In the genomic region with DNA sequence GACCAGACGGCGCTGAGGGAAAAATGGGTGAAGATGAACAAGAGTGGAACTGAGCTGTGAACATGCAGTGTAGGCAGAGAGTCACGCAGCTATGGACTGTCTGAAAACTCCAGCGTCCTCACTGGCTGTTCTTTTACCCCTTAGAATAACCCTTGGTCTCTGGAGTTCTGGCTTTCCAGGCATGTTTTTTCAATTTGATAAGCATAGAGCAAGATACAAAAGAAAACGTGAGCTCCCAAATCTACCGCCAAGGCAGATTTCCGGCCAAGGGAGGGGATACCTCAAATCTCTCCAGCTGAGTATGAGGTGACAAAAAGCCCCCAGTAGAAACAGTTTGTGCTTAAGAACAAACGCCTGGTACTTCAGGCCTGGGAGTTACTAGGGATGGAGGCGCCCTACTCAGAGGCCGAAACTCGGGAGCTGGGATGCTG, we compare ENCODE assay signal across 13 mouse cellular contexts. TPM values are rescaled to one million over a fixed set of nuclear protein-coding genes. Genes with fewer than 3 reads are reported as not detected.
A peak's percentile ranks its signal among the peaks of the same experiment; 100 is the strongest.
DNase-seq lines count a peak whose midpoint lies in the region; ATAC-seq lines count a peak whose summit lies in the region.
"Had no signal": no experiment of that assay in that cellular context is flagged by ENCODE, and none has a peak within 500 bp of the region (broad histone marks: within the 10 kb centered on the region; RNA-seq: fewer than 3 reads in every experiment).

No protein-coding gene starts in this region.

- H3K9me3 ChIP-seq in forebrain, embryonic 11.5 days (ENCODE audit: control insufficient read depth, low read length), result no peaks in the 10 kb centered on the region
- no peaks in the 10 kb centered on the region for H3K9me3 ChIP-seq in midbrain, embryonic 10.5 days (replicated peaks)
- H3K9me3 ChIP-seq: heart, embryonic 10.5 days had no signal

- ATAC-seq in forebrain, embryonic 11.5 days (replicated peaks; ENCODE audit: low FRiP score), result no peak
- ATAC-seq: liver, postnatal 0 days had no signal

- peaks cover 21% of the 10 kb centered on the region; the same call in 1 of the 2 replicates for H3K27me3 ChIP-seq in forebrain, embryonic 11.5 days (ENCODE audit: control insufficient read depth, insufficient read depth, low read length)
- peaks cover 73% of the 10 kb centered on the region for H3K27me3 ChIP-seq in midbrain, embryonic 10.5 days (ENCODE audit: low read depth, poor library complexity, severe bottlenecking)

- peak; percentile 18 for DNase-seq in cerebellum, adult 9-11 months
- no peak for DNase-seq in cerebellum, postnatal 4 days (ENCODE audit: low spot score in 2 of 2)
- peak; percentile 65 for DNase-seq in ES-CJ7 (ENCODE audit: low read depth, low spot score)
- peak; percentile 55 for DNase-seq in forebrain, embryonic 11.5 days (ENCODE audit: low spot score)
- DNase-seq in midbrain, embryonic 10.5 days (ENCODE audit: low spot score), result peak; percentile 54
- DNase-seq in right cerebral cortex, postnatal 25 days, result no peak
- DNase-seq in urinary bladder, adult 2 months (ENCODE audit: low spot score), result no peak
- DNase-seq in right cerebral cortex, postnatal 4 days, result no peak
- DNase-seq: adrenal gland, postnatal 36 days; heart, postnatal 4 days; kidney, adult 8-10 months; liver, postnatal 0 days had no signal

- peak overlapping the region; percentile 85 for H3K27ac ChIP-seq in forebrain, embryonic 11.5 days (ENCODE audit: low read depth, low read length)
- H3K27ac ChIP-seq in midbrain, embryonic 10.5 days (replicated peaks), result peak overlapping the region; percentile 100
- H3K27ac ChIP-seq: heart, embryonic 10.5 days had no signal

- peak overlapping the region; percentile 50 for H3K4me2 ChIP-seq in forebrain, embryonic 11.5 days (ENCODE audit: low read depth, low read length, severe bottlenecking)

- no peaks in the 10 kb centered on the region for H3K36me3 ChIP-seq in forebrain, embryonic 11.5 days (ENCODE audit: control insufficient read depth, insufficient read depth, low read length)
- H3K36me3 ChIP-seq in midbrain, embryonic 10.5 days, result peaks cover 22% of the 10 kb centered on the region
- H3K36me3 ChIP-seq: heart, embryonic 10.5 days had no signal

- H3K4me3 ChIP-seq in forebrain, embryonic 11.5 days (ENCODE audit: low read depth, low read length), result peak overlapping the region; percentile 64; the same call in 1 of the 2 replicates
- H3K4me3 ChIP-seq in midbrain, embryonic 10.5 days, result peak overlapping the region; percentile 97

- H3K4me1 ChIP-seq in forebrain, embryonic 11.5 days (replicated peaks; ENCODE audit: control insufficient read depth, insufficient read depth, low read length), result peaks cover 15% of the 10 kb centered on the region; the same call in 1 of the 2 replicates
- H3K4me1 ChIP-seq in midbrain, embryonic 10.5 days, result peaks cover 36% of the 10 kb centered on the region

- 2% methylated on average over 11 of the region's 11 CpGs for WGBS in forebrain, embryonic 11.5 days
- under 1% methylated on average over 11 of the region's 11 CpGs for WGBS in midbrain, embryonic 10.5 days

- peak overlapping the region; percentile 21 for H3K9ac ChIP-seq in forebrain, embryonic 11.5 days (ENCODE audit: low read length)
- H3K9ac ChIP-seq: liver, postnatal 0 days had no signal

RNA-seq across cellular contexts. Expression of a gene that starts 5.6 kb away (rescaled TPM):
- 73.3 and 78.7 TPM in 2 replicates for polyA plus RNA-seq in forebrain, embryonic 11.5 days (2014; fragmentation: Nextera tagmentation; extraction: Ambion mirVana)
- 149 and 169 TPM in 2 replicates for polyA plus RNA-seq in midbrain, embryonic 10.5 days (2016; fragmentation: Nextera tagmentation; extraction: Ambion mirVana)
- not detected in 2 replicates for polyA plus RNA-seq in urinary bladder, adult 2 months (2012; rRNA removed)
- polyA plus RNA-seq: liver, postnatal 0 days had no signal

Comparison
In these comparisons a context has a peak if more than half of its experiments do, and no peak if none do; other contexts are left out.
1. DNase-seq: peak in cerebellum, adult 9-11 months (single experiment), ES-CJ7 (single experiment), forebrain, embryonic 11.5 days (single experiment) and midbrain, embryonic 10.5 days (single experiment); none in cerebellum, postnatal 4 days (0 of 2), right cerebral cortex, postnatal 25 days (single experiment), urinary bladder, adult 2 months (single experiment) and right cerebral cortex, postnatal 4 days (single experiment).
2. RNA of a gene that starts 5.6 kb away (polyA plus RNA-seq): 149 to 169 TPM in midbrain, embryonic 10.5 days and 73.3 to 78.7 TPM in forebrain, embryonic 11.5 days; not detected in urinary bladder, adult 2 months; every median in the first group is over 10 times any median in the second.